Mouse (Mus musculus) cortical plate, adult 2 months (tissue): Measurements from ENCODE around the gene Frem2. TPM values are rescaled to one million over a fixed set of nuclear protein-coding genes. Genes with fewer than 3 reads are reported as not detected.

Experiments
- H3K27ac ChIP-seq: fragments of 200-500 bp; 2 replicates; pipeline ENCODE4 v1.5.1; 2012; ENCODE audit warnings: low read length, control low read depth, inconsistent platforms; ENCODE audit not compliant: insufficient read depth
- H3K4me1 ChIP-seq: fragments of 200-500 bp; 2 replicates; pipeline ENCODE4 v1.6.1; 2011; ENCODE audit warnings: low read length; ENCODE audit not compliant: control insufficient read depth, insufficient read depth
- H3K4me3 ChIP-seq: fragments of 200-500 bp; 2 replicates; pipeline ENCODE4 v1.5.1; 2011; ENCODE audit warnings: mild to moderate bottlenecking, low read length, control low read depth; ENCODE audit not compliant: insufficient read depth
- CTCF ChIP-seq: fragments of 200-500 bp; IDR thresholded peaks from 2 replicates; pipeline ENCODE4 v1.5.1; 2011; ENCODE audit warnings: mild to moderate bottlenecking, control low read depth, low read length; ENCODE audit not compliant: insufficient read depth; ENCODE audit errors: extremely low read depth
- POLR2A ChIP-seq: fragments of 200-500 bp; IDR thresholded peaks from 2 replicates; pipeline ENCODE4 v1.6.1; 2011; ENCODE audit warnings: mild to moderate bottlenecking, low read length, control low read depth; ENCODE audit not compliant: insufficient read depth; ENCODE audit errors: extremely low read depth
- polyA plus RNA-seq: library from polyadenylated mRNA; depleted of rRNA; stranded (reverse); fragments of >200 nt; gene quantifications from 2 replicates; pipeline ENCODE4 v1.2.3, GENCODE M21; 2012; rRNA removed

Frem2 gene
- polyA plus RNA-seq = 0.81 and 1.3 TPM in 2 replicates

DNA sequence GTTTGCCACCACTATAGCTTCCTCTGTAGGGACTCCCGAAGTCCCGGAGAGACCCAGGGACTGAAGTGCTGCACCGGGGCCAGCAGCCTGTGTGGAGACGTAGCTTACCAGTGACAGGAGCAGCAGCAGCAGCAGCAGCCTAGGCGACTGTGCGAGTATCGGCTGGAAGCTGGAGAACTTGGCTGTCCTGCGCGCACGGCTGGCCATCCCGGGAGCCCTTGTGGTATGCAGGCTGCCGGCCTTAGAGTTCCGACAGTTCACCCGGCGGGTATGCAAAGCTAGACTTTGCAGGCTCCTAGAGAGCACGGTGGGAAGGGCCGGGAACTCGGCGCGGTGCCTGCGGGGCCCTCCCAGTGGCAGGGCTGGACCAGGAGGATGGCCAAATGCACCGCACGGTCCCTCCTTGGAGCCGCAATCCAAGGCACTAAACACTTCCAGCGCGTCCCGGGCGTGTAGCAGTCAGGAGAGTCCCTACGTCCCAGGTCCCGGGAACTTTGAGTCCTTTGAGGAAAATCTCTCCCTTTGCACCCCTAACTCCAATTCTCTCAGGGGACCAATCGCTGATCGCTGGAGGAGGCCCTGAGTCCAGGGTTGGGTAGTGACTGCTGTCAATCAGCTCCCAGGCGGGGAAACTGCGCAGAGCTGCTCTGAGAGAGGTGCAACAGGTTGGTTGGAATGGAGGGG is at the start of gene Frem2:
Gene Frem2, minus strand, starts transcription at position 478 of the 684 bp plus-strand sequence.
- Histone ChIP-seq H3K4me1 (no peaks in the 10 kb centered on the region), H3K4me3 (peak within 1 kb of the TSS; percentile 43), H3K27ac (no peak within 1 kb of the TSS)
- TF ChIP-seq POLR2A (no peak), CTCF (no peak)

DNA sequence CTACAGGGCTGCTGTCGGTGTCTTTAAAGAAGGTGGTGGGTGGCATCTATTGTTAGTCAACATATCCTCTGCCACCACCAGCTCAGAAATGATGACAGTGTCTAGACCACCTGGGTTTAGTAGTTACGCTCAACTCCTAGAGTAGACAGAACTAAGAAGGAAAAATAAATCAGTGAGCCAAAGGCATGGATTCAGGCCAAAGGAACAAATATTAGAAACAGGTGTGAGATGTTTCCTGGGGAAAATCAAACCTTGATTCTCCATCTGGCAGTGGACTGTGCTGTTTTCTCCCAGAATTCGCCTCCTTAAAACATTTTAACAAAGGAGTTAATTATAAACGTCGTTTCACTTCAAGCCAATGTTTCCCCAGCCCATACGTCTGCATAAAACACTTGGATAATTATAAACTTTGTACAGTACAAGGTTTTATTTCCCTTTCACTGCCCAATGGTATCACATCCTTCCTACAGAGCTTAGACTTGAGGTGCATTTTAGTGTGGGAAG is 48.9 kb upstream of the Frem2 start:
- Histone ChIP-seq H3K4me1 (no peaks in the 10 kb centered on the region), H3K27ac (no peak overlapping the region), H3K4me3 (no peak overlapping the region)
- TF ChIP-seq POLR2A = no peak
- TF ChIP-seq CTCF = no peak

DNA sequence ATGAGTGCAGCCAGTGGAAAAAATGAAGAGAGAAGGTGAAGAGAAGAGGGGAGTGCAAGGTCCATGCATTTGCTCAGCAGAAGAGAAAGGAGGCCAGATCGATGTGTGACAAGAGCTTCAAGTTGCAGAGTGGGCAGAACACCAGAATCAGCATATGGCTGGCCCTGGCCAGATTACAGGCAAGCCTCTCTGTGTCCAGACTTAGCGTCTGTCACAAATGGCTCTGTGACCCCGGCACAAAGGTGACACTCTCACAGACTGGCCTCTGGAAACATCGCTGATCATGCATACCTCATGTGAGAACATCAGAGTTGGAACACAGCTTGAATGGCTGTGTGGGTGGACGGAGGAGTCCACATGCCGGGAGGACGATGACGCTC is 46.0 kb upstream of the Frem2 start:
- TF ChIP-seq CTCF (no peak), POLR2A (no peak)
- Histone ChIP-seq H3K4me1 (no peaks in the 10 kb centered on the region), H3K4me3 (no peak overlapping the region), H3K27ac (no peak overlapping the region)

DNA sequence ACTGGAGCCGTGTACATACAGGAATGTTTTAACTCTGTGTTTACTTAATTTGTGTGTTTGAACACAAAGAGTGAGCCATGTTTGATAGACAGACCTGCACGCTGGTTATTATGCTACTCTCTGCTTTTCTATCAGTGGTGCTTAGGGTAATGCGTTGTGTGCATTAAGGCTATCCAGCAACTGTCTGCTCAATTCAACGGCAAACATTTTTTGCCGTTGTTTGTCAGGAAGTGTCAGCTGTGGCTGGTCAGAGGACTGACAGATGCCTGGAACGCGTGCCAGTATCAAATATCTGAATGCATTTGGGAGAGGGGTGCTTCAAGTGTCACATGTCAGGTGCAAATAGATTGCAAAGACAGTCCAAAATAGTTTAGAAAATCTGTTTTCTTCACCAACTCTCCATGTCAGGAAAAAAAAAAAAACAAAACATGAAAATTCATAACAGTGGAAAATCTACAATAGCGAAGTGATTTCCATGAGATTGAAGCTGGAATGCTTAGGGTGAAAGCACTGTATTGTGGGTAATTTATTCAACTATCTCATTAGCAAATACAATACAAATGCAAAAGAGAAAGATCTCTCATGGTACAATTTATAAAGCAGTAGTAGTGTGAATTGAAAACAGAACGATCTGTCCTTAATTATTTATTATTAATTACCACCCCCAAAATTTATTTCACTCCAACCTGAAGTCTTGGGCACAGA is 45.4 kb upstream of the Frem2 start:
- TF ChIP-seq CTCF = no peak
- no peak for TF ChIP-seq POLR2A
- Histone ChIP-seq H3K27ac (no peak overlapping the region), H3K4me3 (no peak overlapping the region), H3K4me1 (no peaks in the 10 kb centered on the region)

DNA sequence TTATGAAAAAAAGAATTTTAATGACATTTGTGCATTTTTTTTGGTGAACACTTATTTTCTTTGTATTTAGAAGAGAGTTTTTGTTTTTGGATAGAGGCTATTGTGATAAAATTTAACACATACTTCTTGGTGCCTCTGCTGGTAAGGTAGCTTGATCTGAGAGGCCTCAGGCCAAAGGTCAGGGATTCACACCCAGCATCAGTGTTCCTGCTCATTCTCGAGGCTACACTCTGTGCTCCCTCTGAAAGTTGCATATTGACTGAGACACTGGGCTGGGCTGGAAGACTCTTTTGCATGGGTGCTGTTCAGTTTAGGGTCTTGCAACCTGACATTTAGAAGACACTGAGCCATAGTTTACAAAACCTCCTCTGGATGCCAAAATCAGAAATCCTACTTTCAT is 44.8 kb upstream of the Frem2 start:
- no peak overlapping the region for H3K27ac ChIP-seq
- no peak overlapping the region for H3K4me3 ChIP-seq
- no peaks in the 10 kb centered on the region for H3K4me1 ChIP-seq
- TF ChIP-seq POLR2A = no peak
- TF ChIP-seq CTCF = no peak

DNA sequence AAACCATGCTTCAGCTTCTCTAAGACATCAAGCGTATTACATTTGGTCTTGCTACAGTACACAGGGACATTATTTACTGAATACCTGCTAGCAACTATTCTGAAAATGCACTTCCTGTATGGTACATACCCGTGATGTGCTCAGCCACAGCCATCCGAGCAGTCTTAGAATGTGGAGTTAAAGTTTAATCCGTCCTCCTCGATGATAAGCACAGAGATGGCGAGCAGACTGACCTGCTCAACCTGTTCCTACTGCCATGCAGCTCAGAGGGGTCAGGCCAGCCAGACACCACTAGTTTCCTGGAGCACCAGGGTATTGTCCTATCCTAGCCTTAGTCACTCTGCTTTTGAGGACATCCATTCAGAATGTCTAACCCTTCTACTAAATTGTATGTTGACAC is 30.6 kb upstream of the Frem2 start:
- TF ChIP-seq CTCF (no peak), POLR2A (no peak)
- H3K4me3 ChIP-seq = no peak overlapping the region

DNA sequence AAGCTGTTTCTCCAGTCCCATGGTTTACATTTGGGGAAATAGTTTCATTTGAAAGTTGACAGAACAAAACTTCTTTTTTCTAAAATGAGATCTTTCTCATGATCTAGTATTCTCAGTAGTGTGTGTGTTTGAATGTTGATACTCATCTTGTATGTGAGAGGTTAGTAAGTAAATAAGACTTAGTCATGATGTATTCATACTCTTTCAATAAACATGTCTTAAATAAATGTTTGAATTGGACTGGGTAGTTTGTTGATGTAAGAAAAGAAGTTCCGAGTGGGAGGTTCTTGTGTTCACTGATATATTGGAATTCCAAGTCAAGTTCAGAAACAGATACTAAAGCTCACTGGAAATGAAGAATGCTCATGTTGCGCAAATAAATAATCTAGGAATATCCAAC is 25.1 kb upstream of the Frem2 start:
- no peak overlapping the region for H3K4me3 ChIP-seq
- no peaks in the 10 kb centered on the region for H3K4me1 ChIP-seq
- TF ChIP-seq POLR2A = no peak
- TF ChIP-seq CTCF = no peak
- no peak overlapping the region for H3K27ac ChIP-seq

More for the DNA sequence above, 30.6 kb upstream of the Frem2 start:
- H3K4me1 ChIP-seq = no peaks in the 10 kb centered on the region
- H3K27ac ChIP-seq = no peak overlapping the region

DNA sequence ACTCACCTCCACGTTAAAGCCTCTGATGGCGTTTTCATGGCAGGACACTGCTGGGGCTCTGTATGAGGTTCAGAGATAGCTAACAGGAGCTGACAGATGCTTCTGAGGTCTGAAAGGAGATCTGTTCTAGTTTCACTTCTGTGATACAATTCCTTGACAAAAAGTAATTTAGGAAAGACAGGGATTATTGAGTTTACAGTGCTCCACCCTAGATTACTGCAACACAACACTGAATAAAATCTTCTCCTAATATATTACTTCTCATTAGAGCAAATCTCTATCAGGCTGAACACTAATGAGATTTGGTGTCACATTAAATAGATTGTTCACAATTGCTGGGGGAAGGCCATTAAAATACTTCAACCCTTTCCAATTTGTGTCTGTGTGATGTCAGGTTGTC is 23.7 kb upstream of the Frem2 start:
- H3K4me1 ChIP-seq = no peaks in the 10 kb centered on the region
- TF ChIP-seq POLR2A = no peak
- TF ChIP-seq CTCF = no peak
- H3K4me3 ChIP-seq = no peak overlapping the region
- no peak overlapping the region for H3K27ac ChIP-seq

DNA sequence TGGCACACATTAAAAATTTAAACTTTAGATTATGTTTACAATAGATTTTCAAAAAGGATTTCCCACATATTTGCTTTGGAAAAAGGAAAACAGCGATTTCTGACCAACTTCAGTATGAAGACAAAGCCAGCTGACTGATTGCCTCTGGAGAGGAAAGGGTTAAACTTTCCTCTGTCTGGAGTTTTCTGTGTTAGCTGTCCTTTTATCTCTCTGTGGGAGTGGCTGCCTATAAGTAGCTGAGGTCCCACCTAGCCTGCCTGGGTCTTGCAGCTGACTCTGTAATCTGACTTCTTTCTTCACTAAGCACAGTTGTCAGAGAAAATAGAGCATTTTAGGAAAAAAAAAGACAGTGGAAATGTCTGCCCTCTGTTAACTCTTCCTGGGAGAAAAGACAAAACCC is 17.1 kb upstream of the Frem2 start:
- no peaks in the 10 kb centered on the region for H3K4me1 ChIP-seq
- no peak for TF ChIP-seq POLR2A
- H3K4me3 ChIP-seq = no peak overlapping the region
- H3K27ac ChIP-seq = no peak overlapping the region

DNA sequence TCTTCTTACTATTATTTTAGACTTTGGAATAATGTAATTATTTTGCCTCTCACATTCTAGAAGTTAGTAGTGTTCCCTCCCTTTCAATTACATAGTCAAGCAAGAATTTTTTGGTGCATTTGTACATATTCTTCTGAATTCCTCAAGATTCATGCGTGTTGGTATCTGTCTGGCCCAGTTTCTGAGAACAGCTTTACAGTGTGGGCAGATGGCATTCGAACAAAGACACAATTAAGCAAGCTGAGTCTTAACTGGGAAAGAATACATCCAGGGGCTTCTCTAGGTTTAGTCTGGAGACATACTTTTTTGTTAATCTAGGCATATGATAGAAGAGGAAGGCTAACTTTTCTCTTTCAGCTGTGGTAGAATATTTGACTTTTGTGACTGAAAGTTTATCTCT is 12.6 kb upstream of the Frem2 start:
- H3K4me1 ChIP-seq = no peaks in the 10 kb centered on the region
- H3K4me3 ChIP-seq = no peak overlapping the region
- H3K27ac ChIP-seq = no peak overlapping the region
- TF ChIP-seq CTCF (no peak), POLR2A (no peak)
